Mouse (Mus musculus): ENCODE measurements at regions not wholly inside any gene's neighbourhood (a gene's known extent, or its start where the extent isn't known, plus 50 kb on each side); places are given as distances from the start of the nearest gene placed in this dataset.

DNA sequence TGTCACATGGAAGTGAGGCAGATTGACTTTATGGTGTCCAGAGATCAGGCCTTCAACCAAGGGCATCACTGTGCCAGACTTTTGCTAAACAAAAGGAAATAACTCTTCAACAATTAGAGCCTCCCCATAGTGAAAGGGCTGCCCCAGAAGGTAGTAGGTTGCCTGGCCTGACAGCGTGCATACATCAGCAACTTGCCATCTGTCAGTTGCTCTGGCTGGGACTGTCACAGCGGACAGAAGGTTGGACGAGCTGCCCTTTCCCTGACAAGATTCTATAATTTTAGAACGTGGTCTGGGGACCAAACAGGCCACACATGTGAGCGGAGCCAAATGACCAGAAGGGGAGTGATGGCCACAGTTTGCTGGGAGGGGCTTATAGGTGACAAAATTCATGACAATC is 119.7 kb upstream of the Rpl38 start:
- POLR2A ChIA-PET = no interaction called here
- in situ Hi-C loops (cut with MboI; ENCODE audit: low pct_unique_long_range_greater_than_20kb) = no loop called here
- CTCF ChIA-PET = no interaction called here

DNA sequence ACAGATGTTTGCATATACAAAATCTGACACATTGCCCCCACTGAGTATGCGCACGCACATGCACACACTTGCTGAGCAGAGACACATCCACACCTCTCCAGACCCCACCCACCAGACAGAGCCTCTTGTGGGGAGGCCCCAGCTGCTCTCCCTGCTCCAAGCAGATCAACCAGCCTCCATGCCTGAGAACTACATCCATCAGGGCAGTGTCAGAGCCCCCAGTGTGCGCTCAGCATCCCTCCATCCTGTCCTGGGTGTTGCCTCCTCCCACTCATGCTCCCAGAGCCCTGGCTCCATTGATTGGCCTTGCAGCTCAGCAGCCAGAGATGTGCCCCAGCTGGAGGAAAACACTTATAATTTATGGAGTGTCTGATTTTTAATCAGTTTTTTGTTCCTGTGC is 124.1 kb upstream of the Rpl38 start:
- in situ Hi-C loops (cut with MboI; ENCODE audit: low pct_unique_long_range_greater_than_20kb) = no loop called here
- CTCF ChIA-PET = no interaction called here
- POLR2A ChIA-PET = no interaction called here
- DNase-seq (ENCODE audit: low read depth, low spot score) (no peak), ATAC-seq (no peak)
- no peak for TF ChIP-seq CTCF (IDR thresholded peaks at IDR 0.05)
- peaks cover 9% of the 10 kb centered on the region for H3K27me3 ChIP-seq

More for the DNA sequence above, 119.7 kb upstream of the Rpl38 start:
- no peaks in the 10 kb centered on the region for H3K27me3 ChIP-seq
- ATAC-seq = no peak
- TF ChIP-seq CTCF (IDR thresholded peaks at IDR 0.05) = no peak
- no peak for DNase-seq (ENCODE audit: low read depth, low spot score)

DNA sequence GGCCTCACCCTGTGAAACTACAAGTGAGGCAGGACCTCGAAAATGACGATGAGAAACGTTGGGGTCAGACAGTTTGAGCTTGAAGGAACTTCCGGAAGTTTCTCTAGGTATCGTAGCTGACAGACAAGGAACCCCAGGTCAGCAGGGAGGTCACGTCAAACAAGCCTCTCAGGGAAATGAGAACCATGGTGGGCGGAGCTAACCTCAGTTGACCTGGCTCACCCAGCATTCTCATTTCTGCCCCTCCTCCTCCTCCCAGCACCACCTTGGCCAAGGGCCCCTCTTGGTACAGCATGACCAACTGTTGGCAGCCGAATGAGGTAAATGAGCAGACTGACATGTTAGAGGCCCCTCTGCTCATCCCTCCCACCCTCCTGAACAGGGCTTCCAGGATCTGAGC is 126.2 kb upstream of the Rpl38 start:
- ChIA-PET CTCF (interaction anchor here (1.4 kb wide), 1 partner anchor 15 kb away, joined by 3 read pairs; no protein-coding TSS in a partner anchor), POLR2A (no interaction called here)
- no peak for ATAC-seq
- TF ChIP-seq CTCF (IDR thresholded peaks at IDR 0.05) = no peak
- peaks cover 21% of the 10 kb centered on the region for H3K27me3 ChIP-seq
- in situ Hi-C loops (cut with MboI; ENCODE audit: low pct_unique_long_range_greater_than_20kb) = no loop called here
- no peak for DNase-seq (ENCODE audit: low read depth, low spot score)

DNA sequence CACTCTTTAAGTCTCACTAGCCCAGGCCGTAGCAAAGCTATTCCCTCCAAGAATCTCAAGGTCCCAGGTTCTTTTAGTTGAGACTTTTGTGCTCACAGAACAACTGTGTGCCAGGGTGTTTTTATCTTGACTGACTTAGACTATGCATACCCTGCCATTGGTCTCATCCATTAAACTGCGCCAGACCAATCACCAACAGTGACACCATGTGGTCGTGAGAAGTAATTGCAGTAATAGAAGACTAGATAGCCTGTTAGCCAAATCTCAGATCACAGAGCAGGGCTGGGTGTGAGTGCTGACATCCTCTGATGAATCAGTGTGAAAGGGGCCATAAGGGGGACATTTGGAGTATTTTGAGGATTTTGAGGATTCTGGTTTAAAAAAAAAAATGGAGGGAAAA is 127.8 kb upstream of the Rpl38 start:
- H3K27me3 ChIP-seq = peaks cover 22% of the 10 kb centered on the region
- ChIA-PET CTCF (interaction anchor here (1.4 kb wide), 1 partner anchor 16 kb away, joined by 3 read pairs; no protein-coding TSS in a partner anchor), POLR2A (no interaction called here)
- DNase-seq (ENCODE audit: low read depth, low spot score) (no peak), ATAC-seq (no peak)
- in situ Hi-C loops (cut with MboI; ENCODE audit: low pct_unique_long_range_greater_than_20kb) = no loop called here
- TF ChIP-seq CTCF (IDR thresholded peaks at IDR 0.05) = no peak

DNA sequence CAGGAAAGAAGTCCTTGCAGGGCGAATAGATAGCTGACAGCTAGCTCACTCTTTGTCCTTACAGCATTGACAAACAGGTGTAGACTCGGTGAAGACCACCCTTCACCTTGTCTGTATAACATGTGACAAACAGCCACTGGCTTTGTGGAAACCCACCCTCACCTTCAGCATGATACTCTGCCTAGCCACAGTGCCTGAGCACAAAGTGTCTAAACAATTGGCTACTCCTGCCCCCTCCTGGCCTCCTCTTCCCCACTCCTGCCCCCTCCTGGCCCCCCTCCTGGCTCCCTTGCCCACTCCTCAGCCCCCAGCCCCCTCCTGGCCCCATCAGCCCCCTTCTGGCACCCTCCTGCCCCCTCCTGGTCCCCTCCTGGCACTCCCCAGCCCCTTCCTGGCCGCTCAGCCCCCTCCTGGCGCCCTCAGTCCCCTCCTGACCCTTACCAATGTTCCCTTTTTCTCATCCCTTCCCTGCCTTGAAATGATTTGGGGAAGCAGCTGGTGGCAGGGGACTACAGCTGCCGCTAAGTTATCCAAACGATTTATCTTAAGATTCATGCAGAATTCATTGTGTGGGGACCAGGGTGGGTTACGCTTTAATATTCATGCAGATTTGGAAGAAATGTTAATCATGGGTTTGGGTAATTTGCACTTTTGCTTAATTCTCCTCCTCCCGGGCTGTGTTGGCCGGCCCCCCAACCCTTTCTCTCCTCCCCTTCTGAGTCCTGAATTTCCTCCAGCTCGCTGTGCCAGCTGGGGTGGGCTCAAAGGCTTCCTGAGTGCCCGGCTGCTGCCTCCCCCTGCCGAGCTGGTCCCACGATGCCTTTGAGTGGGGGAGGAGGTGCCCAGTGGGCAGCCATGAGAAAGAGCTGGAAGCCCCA is 131.5 kb upstream of the Rpl38 start:
- in situ Hi-C loops (cut with MboI; ENCODE audit: low pct_unique_long_range_greater_than_20kb) = no loop called here
- TF ChIP-seq CTCF (IDR thresholded peaks at IDR 0.05) = no peak
- CTCF ChIA-PET = no interaction called here
- peaks cover 33% of the 10 kb centered on the region for H3K27me3 ChIP-seq
- no peak for ATAC-seq
- POLR2A ChIA-PET = interaction anchor here (0.6 kb wide), 1 partner anchor 356 kb away, joined by 4 read pairs; no protein-coding TSS in a partner anchor
- DNase-seq (ENCODE audit: low read depth, low spot score) = no peak

DNA sequence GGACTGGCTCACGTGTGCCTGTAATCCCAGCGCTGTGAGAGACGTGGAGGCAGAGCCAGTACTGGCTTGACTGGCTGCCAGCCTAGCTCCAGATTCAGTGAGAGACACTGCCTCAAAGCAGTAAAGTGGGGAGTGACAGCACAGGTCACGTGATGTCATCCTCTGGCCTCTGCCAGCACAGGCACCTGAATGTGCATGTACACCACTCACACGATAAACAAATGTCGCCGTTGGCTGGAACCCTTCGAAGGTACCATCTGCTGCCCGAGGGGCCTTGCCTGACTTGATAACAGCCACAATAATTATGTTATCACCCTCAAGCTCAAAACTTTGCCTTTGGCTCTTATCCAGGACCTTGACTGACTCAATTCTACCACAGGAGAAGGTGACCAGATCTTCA is 132.4 kb upstream of the Rpl38 start:
- CTCF ChIA-PET = no interaction called here
- TF ChIP-seq CTCF (IDR thresholded peaks at IDR 0.05) = no peak
- H3K27me3 ChIP-seq = peaks cover 33% of the 10 kb centered on the region
- ATAC-seq (no peak), DNase-seq (ENCODE audit: low read depth, low spot score) (no peak)
- in situ Hi-C loops (cut with MboI; ENCODE audit: low pct_unique_long_range_greater_than_20kb) = no loop called here
- POLR2A ChIA-PET = no interaction called here

DNA sequence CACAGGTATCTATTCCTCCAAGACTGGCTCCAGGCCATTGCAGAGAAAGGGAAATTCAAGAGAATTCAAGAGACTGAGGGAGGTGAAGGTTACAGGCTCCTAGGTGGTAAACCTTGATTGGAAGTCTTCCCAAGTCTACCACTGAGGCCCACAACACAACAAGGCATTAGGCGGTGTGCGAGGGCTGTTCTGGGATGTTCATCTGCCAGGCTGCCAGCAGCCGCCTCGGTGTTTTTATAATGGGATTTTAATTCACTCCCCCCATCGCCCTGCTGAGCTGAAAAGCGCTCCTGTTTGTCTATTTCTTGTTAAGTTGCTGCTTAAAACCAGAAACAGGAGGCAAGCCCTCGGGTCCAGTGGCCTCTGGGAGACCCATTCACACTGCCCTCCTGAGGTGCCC is 133.9 kb upstream of the Rpl38 start:
- in situ Hi-C loops (cut with MboI; ENCODE audit: low pct_unique_long_range_greater_than_20kb) = no loop called here
- ChIA-PET POLR2A (no interaction called here), CTCF (no interaction called here)
- DNase-seq (ENCODE audit: low read depth, low spot score) = no peak
- peaks cover 26% of the 10 kb centered on the region for H3K27me3 ChIP-seq
- TF ChIP-seq CTCF (IDR thresholded peaks at IDR 0.05) = no peak
- no peak for ATAC-seq

DNA sequence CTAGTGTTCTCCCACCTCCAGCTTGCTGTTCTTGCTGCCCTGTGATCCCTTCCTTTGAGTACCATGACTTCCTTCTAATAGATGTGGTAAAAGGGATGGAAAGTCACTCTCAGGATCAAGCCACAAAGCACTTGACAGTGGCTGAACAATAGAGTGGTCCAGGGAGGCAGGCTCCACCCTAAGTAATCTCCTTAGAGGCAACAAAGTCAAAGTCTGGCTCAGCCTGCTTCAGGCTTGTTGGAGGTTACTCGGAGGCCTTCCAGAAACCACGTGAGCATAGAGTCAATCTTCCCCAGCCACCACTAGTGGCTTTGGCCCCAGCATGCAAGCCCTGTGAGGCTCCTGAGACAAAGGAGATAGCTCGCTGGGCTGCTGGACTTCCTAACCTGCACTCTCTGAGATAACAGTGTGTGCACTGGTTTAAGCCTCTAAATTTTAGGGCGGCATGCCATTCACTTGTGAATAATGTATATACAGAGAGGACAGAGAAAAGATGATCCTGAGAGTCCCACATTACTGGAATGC is 137.0 kb upstream of the Rpl38 start:
- in situ Hi-C loops (cut with MboI; ENCODE audit: low pct_unique_long_range_greater_than_20kb) = no loop called here
- DNase-seq (ENCODE audit: low read depth, low spot score) (no peak), ATAC-seq (no peak)
- CTCF ChIA-PET = no interaction called here
- H3K27me3 ChIP-seq = peaks cover 20% of the 10 kb centered on the region
- POLR2A ChIA-PET = no interaction called here
- TF ChIP-seq CTCF (IDR thresholded peaks at IDR 0.05) = no peak

DNA sequence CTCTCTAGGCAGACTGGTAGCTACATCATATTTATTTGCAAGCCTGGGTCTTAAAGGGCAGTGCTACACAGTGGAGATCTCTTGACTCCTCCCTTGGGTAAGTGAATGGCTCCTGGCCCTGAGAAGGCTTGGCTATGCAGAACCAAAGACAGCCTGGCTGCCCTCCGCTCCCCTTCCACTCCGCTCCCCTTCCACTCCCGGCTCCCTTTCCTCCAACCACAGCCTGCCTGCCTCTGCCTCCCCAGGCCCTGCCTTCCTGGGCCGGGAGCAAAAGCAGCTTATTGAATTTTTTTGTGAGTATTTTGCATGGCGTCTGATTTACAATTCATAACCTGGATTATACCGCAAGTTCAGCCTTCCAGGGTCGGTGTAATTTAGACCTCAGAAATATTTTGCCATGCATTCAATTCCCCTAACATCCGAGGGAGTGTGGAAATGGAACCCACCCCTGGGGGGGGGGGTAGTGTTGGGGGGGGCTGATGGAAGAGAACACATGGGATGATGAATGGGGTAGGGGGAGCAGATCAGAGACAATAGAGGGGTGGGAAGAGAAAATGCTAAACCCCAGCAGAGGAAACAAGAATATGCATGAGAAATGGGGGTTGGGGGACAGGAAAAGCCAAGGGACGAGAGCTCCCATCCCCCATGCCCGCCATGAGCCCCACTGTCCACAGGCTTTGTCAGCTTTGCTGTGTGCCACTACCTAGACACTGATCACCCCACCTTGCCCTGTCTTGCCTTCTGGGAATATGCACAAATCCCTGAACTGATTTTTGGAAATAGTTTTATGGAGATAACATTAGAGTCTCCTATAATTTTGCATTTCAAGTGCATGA is 139.2 kb upstream of the Rpl38 start:
- DNase-seq (ENCODE audit: low read depth, low spot score) = no peak
- CTCF ChIA-PET = no interaction called here
- no peak for ATAC-seq
- in situ Hi-C loops (cut with MboI; ENCODE audit: low pct_unique_long_range_greater_than_20kb) = no loop called here
- H3K27me3 ChIP-seq = peaks cover 13% of the 10 kb centered on the region
- TF ChIP-seq CTCF (IDR thresholded peaks at IDR 0.05) = no peak
- POLR2A ChIA-PET = no interaction called here

DNA sequence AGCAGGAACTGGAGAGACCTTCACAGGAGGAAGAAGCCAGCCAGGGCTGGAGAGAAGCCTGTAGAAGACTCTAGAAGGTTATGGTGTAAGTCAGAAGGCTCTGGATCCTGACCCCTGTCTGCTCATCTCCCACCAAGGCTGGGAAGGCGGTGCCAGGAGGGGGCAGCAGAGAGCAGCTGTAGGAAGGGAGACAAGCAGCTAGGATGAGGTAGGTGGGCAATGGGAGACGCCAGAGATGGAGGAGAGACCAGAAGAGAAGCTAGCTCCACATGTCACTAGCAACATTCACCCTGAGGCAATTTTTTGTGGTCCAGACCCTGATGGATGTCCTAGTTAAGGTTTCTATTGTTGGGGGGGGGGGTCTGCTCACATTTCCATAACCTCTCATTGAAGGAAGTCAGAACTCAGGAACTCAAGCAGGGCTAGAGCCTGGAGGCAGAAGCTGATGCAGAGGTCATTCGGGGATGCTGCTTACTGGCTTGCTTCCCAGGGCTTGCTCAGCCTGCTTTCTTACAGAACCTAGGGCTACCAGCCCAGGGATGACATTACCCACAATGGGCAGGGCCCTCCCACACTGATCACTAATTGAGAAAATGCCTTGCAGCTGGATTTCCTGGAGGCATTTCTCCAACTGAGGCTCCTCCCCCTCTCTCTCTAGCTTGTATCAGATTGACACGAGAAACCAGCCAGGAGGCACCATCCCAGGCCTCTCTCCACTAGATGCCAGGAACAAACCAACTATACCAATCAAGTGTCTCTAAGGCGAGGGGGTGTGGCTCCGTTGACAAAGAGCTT is 144.7 kb upstream of the Rpl38 start:
- DNase-seq (ENCODE audit: low read depth, low spot score) (no peak), ATAC-seq (no peak)
- H3K27me3 ChIP-seq = peaks cover 17% of the 10 kb centered on the region
- TF ChIP-seq CTCF (IDR thresholded peaks at IDR 0.05) = peak; percentile 64
- POLR2A ChIA-PET = no interaction called here
- CTCF ChIA-PET = interaction anchor here (1.1 kb wide), 1 partner anchor 9 kb away, joined by 3 read pairs; no protein-coding TSS in a partner anchor
- in situ Hi-C loops (cut with MboI; ENCODE audit: low pct_unique_long_range_greater_than_20kb) = no loop called here
